Mouse (Mus musculus) liver, embryonic 14.5 days (tissue): ENCODE results near the gene Socs1.
A peak's percentile ranks its signal among the peaks of the same experiment; 100 is the strongest.

ENCODE experiments used
- CTCF ChIP-seq: IDR thresholded peaks from 2 replicates; pipeline ENCODE4 v1.5.1; 2016; ENCODE audit warnings: antibody characterized with exemption, low read depth, control low read depth
- EP300 ChIP-seq: IDR thresholded peaks from 2 replicates; pipeline ENCODE4 v1.6.1; 2016; ENCODE audit warnings: antibody characterized with exemption, low read depth

DNA sequence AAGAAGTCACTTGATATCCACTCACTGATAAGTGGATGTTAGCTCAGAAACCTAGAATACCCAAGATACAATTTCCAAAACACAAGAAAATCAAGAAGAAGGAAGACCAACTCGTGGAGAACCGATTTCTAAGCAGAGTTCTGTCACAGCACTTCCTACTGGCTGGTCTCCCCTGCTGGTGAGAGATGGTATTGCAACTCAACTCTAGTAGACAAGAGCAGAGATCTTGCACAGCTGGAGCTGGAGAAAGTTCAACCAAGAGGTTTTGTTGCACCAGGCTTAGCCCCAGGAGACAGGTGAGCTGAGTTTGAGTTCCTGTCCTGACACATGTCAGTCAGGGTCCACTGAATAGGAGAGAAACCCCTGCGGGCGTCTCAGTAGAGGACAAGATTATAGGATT, 18.2 kb downstream of the Socs1 start:
- TF ChIP-seq CTCF (peak; percentile 89), EP300 (no peak)
